In genomic region chrX:153037087-153037971, GRCm38 (mm10) we compare ENCODE assay signal across 8 mouse cellular contexts. TPM values are rescaled to one million over a fixed set of nuclear protein-coding genes. Genes with fewer than 3 reads are reported as not detected.
DNase-seq lines count a peak whose midpoint lies in the region; ATAC-seq lines count a peak whose summit lies in the region.

Gene Mageh1, minus strand, starts transcription at chrX:153037575.

- no peaks in the 10 kb centered on the region for H3K36me3 ChIP-seq in intestine, embryonic 15.5 days
- H3K36me3 ChIP-seq in megakaryocyte, embryonic 14.5 days (replicated peaks; ENCODE audit: low read length): no peaks in the 10 kb centered on the region

- H3K27me3 ChIP-seq in intestine, embryonic 15.5 days (replicated peaks): no peaks in the 10 kb centered on the region; the same call in 1 of the 2 replicates
- H3K27me3 ChIP-seq in megakaryocyte, embryonic 14.5 days (replicated peaks): peaks cover 22% of the 10 kb centered on the region

- H3K4me3 ChIP-seq in intestine, embryonic 15.5 days (replicated peaks): peak within 1 kb of the TSS; percentile 50
- H3K4me3 ChIP-seq in megakaryocyte, embryonic 14.5 days (replicated peaks): peak within 1 kb of the TSS; percentile 82

- peak within 1 kb of the TSS; percentile 56 for H3K9ac ChIP-seq in intestine, embryonic 15.5 days

- H3K27ac ChIP-seq in intestine, embryonic 15.5 days: peak within 1 kb of the TSS; percentile 84

- ATAC-seq in intestine, embryonic 15.5 days: peak; percentile 96
- ATAC-seq in erythroid progenitor cell, adult 5-6 weeks (replicated peaks; ENCODE audit: low FRiP score, poor library complexity, severe bottlenecking): no peak

- no peaks in the 10 kb centered on the region for H3K9me3 ChIP-seq in intestine, embryonic 15.5 days
- no peaks in the 10 kb centered on the region for H3K9me3 ChIP-seq in megakaryocyte, embryonic 14.5 days

- 21% methylated on average over 49 of the region's 49 CpGs for WGBS in intestine, embryonic 15.5 days

- H3K4me1 ChIP-seq in intestine, embryonic 15.5 days (replicated peaks): no peaks in the 10 kb centered on the region
- peaks cover 6% of the 10 kb centered on the region for H3K4me1 ChIP-seq in megakaryocyte, embryonic 14.5 days

- intact Hi-C loops in left cerebral cortex, postnatal 10 days (cut with DNase I): no loop called here

- DNase-seq in adrenal gland, postnatal 10 days: peak; percentile 82
- peak; percentile 72 for DNase-seq in embryo, embryonic 11.5 days (ENCODE audit: low read depth, low spot score)
- peak; percentile 14 for DNase-seq in gonadal fat pad, adult 2 months (ENCODE audit: low read depth)
- peak; percentile 68 to 90 for DNase-seq in left cerebral cortex, postnatal 10 days (ENCODE audit: extremely low spot score in 1 of 2, low spot score in 2 of 2)
- DNase-seq in right cerebral cortex, postnatal 25 days: peak; percentile 81

- H3K4me2 ChIP-seq in intestine, embryonic 15.5 days (replicated peaks): peak within 1 kb of the TSS; percentile 60

RNA-seq across cellular contexts. Expression of gene Mageh1, which starts in this region (rescaled TPM):
- total RNA-seq in adrenal gland, postnatal 10 days (2021): 10 to 100 TPM; 24.9 to 25.0 TPM
- 14.4 and 21.5 TPM in 2 replicates for polyA plus RNA-seq in gonadal fat pad, adult 2 months (2012; rRNA removed)
- 39.1 and 39.9 TPM in 2 replicates for polyA plus RNA-seq in intestine, embryonic 15.5 days (2015; fragmentation: Nextera tagmentation; extraction: Ambion mirVana)
- 10 to 100 TPM; 47.7 to 48.6 TPM for total RNA-seq in left cerebral cortex, postnatal 10 days (2021)
- not detected in 2 replicates for polyA plus RNA-seq in megakaryocyte, embryonic 14.5 days (2012; ENCODE audit: insufficient read depth, low replicate concordance)
- not detected in 2 replicates for total RNA-seq in erythroid progenitor cell, adult 5-6 weeks (2015; ENCODE audit: low replicate concordance)
- not detected in 2 replicates for total RNA-seq in erythroid progenitor cell, adult 5-6 weeks (2017; ENCODE audit: low replicate concordance)

Comparison
In these comparisons a context has a peak if more than half of its experiments do, and no peak if none do; other contexts are left out.
1. RNA of gene Mageh1 (total RNA-seq): 47.7 to 48.6 TPM in left cerebral cortex, postnatal 10 days and 24.9 to 25.0 TPM in adrenal gland, postnatal 10 days; not detected in erythroid progenitor cell, adult 5-6 weeks; every median in the first group is over 10 times any median in the second.
2. RNA of gene Mageh1 (polyA plus RNA-seq): 39.1 to 39.9 TPM in intestine, embryonic 15.5 days and 14.4 to 21.5 TPM in gonadal fat pad, adult 2 months; not detected in megakaryocyte, embryonic 14.5 days; every median in the first group is over 10 times any median in the second.
3. DNase-seq: peak in every context shown above with its lines; median percentile 82 in adrenal gland, postnatal 10 days; 81 in right cerebral cortex, postnatal 25 days; 79 in left cerebral cortex, postnatal 10 days; 72 in embryo, embryonic 11.5 days; 14 in gonadal fat pad, adult 2 months.